Mouse (Mus musculus): Measurements from ENCODE around the gene Vmn2r36. TPM values are rescaled to one million over a fixed set of nuclear protein-coding genes. Genes with fewer than 3 reads are reported as not detected.
"Not testable (repeated sequence)": the region's sequence is repeated elsewhere in the genome, so short reads cannot be mapped to it uniquely, and the experiment has no call there.

Vmn2r36 gene
- polyA plus RNA-seq (2014; fragmentation: Nextera tagmentation; extraction: Ambion mirVana), result not detected in 2 replicates

DNA sequence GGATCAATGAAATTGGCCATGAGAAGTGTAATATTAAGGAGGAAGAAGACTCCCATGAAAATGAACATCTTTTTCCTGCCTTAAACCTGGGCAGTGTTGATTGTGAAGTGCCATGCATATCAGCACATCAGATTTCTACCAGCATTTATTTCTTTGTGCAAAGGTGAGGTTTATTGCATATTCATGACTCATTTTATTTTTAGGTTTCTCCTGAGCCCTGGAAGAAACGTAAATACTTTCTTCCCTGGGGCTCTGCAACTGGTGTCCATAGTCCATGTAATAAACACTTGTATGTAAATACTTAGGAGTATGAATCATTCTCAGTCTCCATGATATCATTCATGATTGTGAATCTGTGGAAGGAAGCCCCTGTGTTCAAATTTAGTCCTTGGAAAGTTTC lies at the start of gene Vmn2r36:
Vmn2r36 (minus strand) TSS at position 101 of the 400 bp plus-strand sequence.
- H3K27ac ChIP-seq (replicated peaks; ENCODE audit: low read depth, low read length); ATAC-seq (replicated peaks; ENCODE audit: insufficient number of reproducible peaks, low FRiP score, low TSS enrichment, low read depth); H3K9me3 ChIP-seq (replicated peaks; ENCODE audit: control insufficient read depth, low read length); H3K36me3 ChIP-seq (replicated peaks; ENCODE audit: control insufficient read depth, insufficient read depth, low read depth, low read length); H3K4me3 ChIP-seq (ENCODE audit: low read depth, low read length); H3K9ac ChIP-seq (replicated peaks; ENCODE audit: low read length); H3K4me2 ChIP-seq (ENCODE audit: low read depth, low read length); H3K27me3 ChIP-seq (ENCODE audit: control insufficient read depth, insufficient read depth, low read length); DNase-seq (ENCODE audit: low spot score); H3K4me1 ChIP-seq (ENCODE audit: control insufficient read depth, insufficient read depth, low read length): not testable (repeated sequence)
- no CpG with 5 or more reads among the region's 1 CpGs for WGBS

Other genes starting within 250 kb of the Vmn2r36 start
- gene Vmn2r34, start 213.0 kb downstream of the Vmn2r36 start, polyA plus RNA-seq (2014; fragmentation: Nextera tagmentation; extraction: Ambion mirVana), result not detected in 2 replicates
- not detected in 2 replicates for gene Vmn2r35, start 82.6 kb downstream of the Vmn2r36 start, polyA plus RNA-seq (2014; fragmentation: Nextera tagmentation; extraction: Ambion mirVana)

Data from embryonic facial prominence, embryonic 11.5 days (tissue).